Mouse (Mus musculus) embryonic facial prominence, embryonic 11.5 days (tissue): ENCODE measurements around the gene Shroom3. TPM values are rescaled to one million over a fixed set of nuclear protein-coding genes. Genes with fewer than 3 reads are reported as not detected.
A peak's percentile ranks its signal among the peaks of the same experiment; 100 is the strongest.

Experiments used
- ATAC-seq: fragments of 200-750 bp; cut with Nextera tagmentation; replicated peaks from 2 replicates; pipeline ENCODE4 v1.8.0; 2017; ENCODE audit warnings: low read depth; ENCODE audit not compliant: insufficient number of reproducible peaks, low FRiP score, low TSS enrichment
- DNase-seq: peaks from one replicate; pipeline ENCODE4 v3.0.0-alpha.2; 2015; ENCODE audit warnings: low spot score
- H3K27ac ChIP-seq: fragments of 300-500 bp; sonication (generic); replicated peaks from 2 replicates; pipeline ENCODE4 v1.5.1; 2014; ENCODE audit warnings: mild to moderate bottlenecking, low read depth, low read length, control low read depth
- H3K27me3 ChIP-seq: fragments of 300-500 bp; sonication (generic); 2 replicates; pipeline ENCODE4 v1.6.1; 2014; ENCODE audit warnings: mild to moderate bottlenecking, low read length, moderate library complexity, mixed read lengths; ENCODE audit not compliant: control insufficient read depth, insufficient read depth
- H3K36me3 ChIP-seq: fragments of 300-500 bp; sonication (generic); replicated peaks from 2 replicates; pipeline ENCODE4 v1.6.1; 2014; ENCODE audit warnings: low read depth, mild to moderate bottlenecking, low read length, moderate library complexity, mixed read lengths; ENCODE audit not compliant: control insufficient read depth, insufficient read depth
- H3K4me1 ChIP-seq: fragments of 300-500 bp; sonication (generic); 2 replicates; pipeline ENCODE4 v1.6.1; 2014; ENCODE audit warnings: low read length, mixed read lengths; ENCODE audit not compliant: control insufficient read depth, insufficient read depth
- H3K4me2 ChIP-seq: fragments of 300-500 bp; sonication (generic); 2 replicates; pipeline ENCODE4 v1.6.1; 2014; ENCODE audit warnings: low read depth, mild to moderate bottlenecking, control low read depth, low read length, moderate library complexity
- H3K4me3 ChIP-seq: fragments of 300-500 bp; sonication (generic); 2 replicates; pipeline ENCODE4 v1.5.1; 2014; ENCODE audit warnings: low read depth, low read length, control low read depth
- H3K9ac ChIP-seq: fragments of 300-500 bp; sonication (generic); replicated peaks from 2 replicates; pipeline ENCODE4 v1.6.1; 2014; ENCODE audit warnings: mild to moderate bottlenecking, control low read depth, low read length
- H3K9me3 ChIP-seq: fragments of 300-500 bp; sonication (generic); replicated peaks from 2 replicates; pipeline ENCODE4 v1.6.1; 2016; ENCODE audit warnings: mild to moderate bottlenecking, low read length, inconsistent platforms, mixed read lengths; ENCODE audit not compliant: control insufficient read depth
- WGBS: fragments of 180-500 bp; shearing (Covaris S2); extraction: QIAGEN DNeasy Blood & Tissue Kit; methylation state at CpG from one replicate; pipeline ENCODE4 v1.1.7; 2014; 5-methylcytosine and 5-hydroxymethylcytosine counted together
- polyA plus RNA-seq: library from polyadenylated mRNA; unstranded; fragments of >200 nt; fragmentation: Nextera tagmentation; extraction: Ambion mirVana; gene quantifications from 2 replicates; pipeline ENCODE4 v1.2.1, GENCODE M21; 2014

The Shroom3 gene
- polyA plus RNA-seq, 1 experiment from 2014 or later, result 2.2 TPM

DNA sequence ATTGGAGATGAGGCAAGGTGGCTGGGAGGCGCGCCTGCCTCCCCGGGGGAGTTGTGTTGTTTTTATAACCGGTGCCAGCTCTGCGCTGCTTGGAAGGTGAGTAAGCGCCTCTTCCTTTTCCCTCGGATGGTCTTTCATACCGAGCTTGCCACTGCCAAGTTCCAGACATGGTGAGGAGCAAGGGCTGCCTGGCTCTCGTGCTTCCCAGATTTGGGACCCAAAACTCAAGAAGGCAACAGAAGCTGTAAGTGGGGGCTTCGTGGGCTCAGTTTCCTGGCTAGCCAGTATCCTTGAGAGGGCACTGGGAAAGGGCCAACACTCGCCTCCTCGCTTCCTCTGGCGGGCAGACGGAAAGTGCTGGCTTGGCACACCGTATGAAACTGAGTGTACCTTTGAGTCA, 173.1 kb downstream of the Shroom3 start:
- WGBS, result 32% methylated on average over 15 of the region's 15 CpGs
- Histone ChIP-seq H3K4me1 (no peaks in the 10 kb centered on the region), H3K27ac (no peak overlapping the region), H3K27me3 (no peaks in the 10 kb centered on the region), H3K4me2 (no peak overlapping the region), H3K9ac (no peak overlapping the region), H3K9me3 (no peaks in the 10 kb centered on the region), H3K36me3 (no peaks in the 10 kb centered on the region), H3K4me3 (no peak overlapping the region)
- DNase-seq, result no peak
- ATAC-seq, result no peak

GRCm38 (mm10) chr5:92857177-92857576, 173.9 kb downstream of the Shroom3 start:
- DNase-seq (no peak), ATAC-seq (no peak)
- Histone ChIP-seq H3K9me3 (no peaks in the 10 kb centered on the region), H3K27ac (no peak overlapping the region), H3K4me2 (no peak overlapping the region), H3K4me1 (no peaks in the 10 kb centered on the region), H3K9ac (no peak overlapping the region), H3K27me3 (no peaks in the 10 kb centered on the region), H3K36me3 (no peaks in the 10 kb centered on the region), H3K4me3 (no peak overlapping the region)
- WGBS, result 70% methylated on average over 7 of the region's 7 CpGs

GRCm38 (mm10) chr5:92858104-92858503, 174.9 kb downstream of the Shroom3 start:
- Histone ChIP-seq H3K9ac (no peak overlapping the region), H3K4me2 (no peak overlapping the region), H3K9me3 (no peaks in the 10 kb centered on the region), H3K36me3 (no peaks in the 10 kb centered on the region), H3K27me3 (no peaks in the 10 kb centered on the region), H3K4me1 (no peaks in the 10 kb centered on the region), H3K4me3 (no peak overlapping the region), H3K27ac (no peak overlapping the region)
- 82% methylated on average over 3 of the region's 3 CpGs for WGBS
- ATAC-seq (no peak), DNase-seq (no peak)

DNA sequence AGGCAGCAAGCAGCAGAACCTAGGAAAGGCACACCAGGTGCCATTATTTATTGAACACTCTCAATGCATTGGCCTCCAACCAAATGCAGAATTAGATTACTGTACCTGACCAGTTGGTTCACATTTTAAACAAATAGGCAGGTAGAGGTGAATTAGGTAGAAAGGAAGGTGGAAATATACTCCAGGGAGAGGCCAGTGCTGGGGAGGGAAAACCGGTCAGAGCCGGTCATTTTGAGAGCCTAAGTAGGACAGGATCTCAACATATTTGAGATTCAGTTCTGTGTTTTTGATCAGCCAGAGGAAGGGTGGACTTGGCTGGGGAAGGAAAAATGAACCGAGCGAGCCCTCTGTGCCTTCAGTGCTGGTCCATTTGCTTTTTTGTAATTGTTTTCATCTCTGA, 175.3 kb downstream of the Shroom3 start:
- Histone ChIP-seq H3K27ac (no peak overlapping the region), H3K4me2 (no peak overlapping the region), H3K36me3 (no peaks in the 10 kb centered on the region), H3K4me3 (no peak overlapping the region), H3K27me3 (no peaks in the 10 kb centered on the region), H3K4me1 (no peaks in the 10 kb centered on the region), H3K9me3 (no peaks in the 10 kb centered on the region), H3K9ac (no peak overlapping the region)
- 94% methylated on average over 4 of the region's 4 CpGs for WGBS
- ATAC-seq (no peak), DNase-seq (no peak)

GRCm38 (mm10) chr5:92861416-92862112, 178.3 kb downstream of the Shroom3 start:
- ATAC-seq, result 0 out of 2 replicates have a peak, but pooled peaks have one; percentile 32
- WGBS, result 79% methylated on average over 10 of the region's 10 CpGs
- no peaks in the 10 kb centered on the region for H3K36me3 ChIP-seq
- H3K4me2 ChIP-seq, result no peak overlapping the region
- no peak overlapping the region for H3K4me3 ChIP-seq
- H3K4me1 ChIP-seq, result no peaks in the 10 kb centered on the region
- H3K27ac ChIP-seq, result no peak overlapping the region
- no peaks in the 10 kb centered on the region for H3K9me3 ChIP-seq
- DNase-seq, result no peak
- no peaks in the 10 kb centered on the region for H3K27me3 ChIP-seq
- H3K9ac ChIP-seq, result no peak overlapping the region

- H3K4me3 ChIP-seq, result no peak overlapping the region
- no peak for DNase-seq
- no peak overlapping the region for H3K4me2 ChIP-seq
- 67% methylated on average over 4 of the region's 4 CpGs for WGBS
- no peaks in the 10 kb centered on the region for H3K27me3 ChIP-seq
- H3K9me3 ChIP-seq, result no peaks in the 10 kb centered on the region
- ATAC-seq, result no peak
- no peak overlapping the region for H3K27ac ChIP-seq
- no peaks in the 10 kb centered on the region for H3K36me3 ChIP-seq
- H3K9ac ChIP-seq, result no peak overlapping the region
- H3K4me1 ChIP-seq, result no peaks in the 10 kb centered on the region
These were observed 181.9 kb downstream of the Shroom3 start for GRCm38 (mm10) chr5:92865090-92865489.

DNA sequence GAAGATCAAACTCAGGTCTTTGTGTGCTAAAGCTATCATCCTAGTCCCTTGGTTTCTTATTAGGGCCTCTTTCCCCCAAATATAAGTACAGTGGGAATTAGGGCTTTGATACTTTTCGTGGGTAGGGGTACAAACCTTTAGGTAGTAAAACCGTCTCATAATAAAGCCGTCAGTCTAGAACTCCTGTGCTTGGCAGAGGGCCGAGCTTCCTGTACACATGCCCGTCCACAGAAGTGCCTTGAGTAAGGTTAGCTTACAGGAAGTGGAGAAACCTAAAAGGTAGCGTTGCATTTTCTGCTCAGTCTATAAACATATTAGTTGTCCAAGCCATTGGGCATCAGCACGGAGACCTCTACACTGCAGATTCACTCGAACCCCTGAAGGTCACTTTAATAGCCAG, 183.3 kb downstream of the Shroom3 start:
- no peaks in the 10 kb centered on the region for H3K27me3 ChIP-seq
- no peaks in the 10 kb centered on the region for H3K4me1 ChIP-seq
- no peak for DNase-seq
- H3K9ac ChIP-seq, result no peak overlapping the region
- H3K4me3 ChIP-seq, result no peak overlapping the region
- no peaks in the 10 kb centered on the region for H3K9me3 ChIP-seq
- H3K27ac ChIP-seq, result no peak overlapping the region
- WGBS, result 87% methylated on average over 8 of the region's 8 CpGs
- ATAC-seq, result no peak
- no peaks in the 10 kb centered on the region for H3K36me3 ChIP-seq
- no peak overlapping the region for H3K4me2 ChIP-seq

DNA sequence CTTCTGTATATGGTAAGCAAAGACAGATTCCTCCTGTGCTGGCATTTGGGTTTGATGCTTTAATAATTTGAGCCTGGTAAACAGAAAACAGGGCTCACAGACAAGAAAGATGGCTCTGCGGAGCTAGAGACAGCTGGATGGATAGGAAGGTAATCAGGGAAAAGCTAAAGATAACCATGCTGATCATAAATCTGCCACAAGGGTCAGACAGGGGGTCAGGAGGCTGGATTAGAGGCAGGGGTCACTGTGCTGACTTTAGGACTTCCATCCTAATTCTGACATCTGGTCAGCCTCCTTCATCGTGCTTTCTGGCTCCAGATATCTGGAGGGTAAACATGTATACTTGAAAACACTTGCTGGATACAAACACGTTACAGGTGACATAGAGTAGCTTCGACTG, 184.0 kb downstream of the Shroom3 start:
- H3K9me3 ChIP-seq, result no peaks in the 10 kb centered on the region
- no peak for ATAC-seq
- 61% methylated on average over 4 of the region's 4 CpGs for WGBS

More for the DNA sequence above, 184.0 kb downstream of the Shroom3 start:
- H3K27ac ChIP-seq, result no peak overlapping the region
- H3K4me2 ChIP-seq, result no peak overlapping the region
- no peak for DNase-seq
- no peak overlapping the region for H3K9ac ChIP-seq
- no peak overlapping the region for H3K4me3 ChIP-seq
- H3K36me3 ChIP-seq, result no peaks in the 10 kb centered on the region
- no peaks in the 10 kb centered on the region for H3K4me1 ChIP-seq
- H3K27me3 ChIP-seq, result no peaks in the 10 kb centered on the region
